Mouse (Mus musculus) CH12.LX (cell line): ENCODE results near the gene Apln.

Experiments used
- CTCF ChIP-seq, 2 experiments: IDR thresholded peaks in 1 of 2; conservative IDR thresholded peaks in 1 of 2; 2 replicates each; pipeline ENCODE4 v1.5.1; 2011 to 2012; ENCODE audit warnings: low read depth in 2 of 2, low read length in 2 of 2, improper control_type of control experiment in 1 of 2, inconsistent platforms in 1 of 2, mild to moderate bottlenecking in 1 of 2, moderate library complexity in 1 of 2
- MAFK ChIP-seq: IDR thresholded peaks from 2 replicates; pipeline ENCODE4 v1.6.1; 2011; ENCODE audit warnings: low read length, improper control_type of control experiment; ENCODE audit not compliant: insufficient replicate concordance
- POLR2A ChIP-seq: IDR thresholded peaks from 2 replicates; pipeline ENCODE4 v1.6.1; 2011; ENCODE audit warnings: low read depth, mild to moderate bottlenecking, improper control_type of control experiment, low read length
- UBTF ChIP-seq: IDR thresholded peaks from 2 replicates; pipeline ENCODE4 v1.6.1; 2012; ENCODE audit warnings: low read depth, mild to moderate bottlenecking, inconsistent platforms, low read length, improper control_type of control experiment, moderate library complexity

- no peak for TF ChIP-seq POLR2A
- TF ChIP-seq CTCF (conservative IDR thresholded peaks at IDR 0.05 in 1 of 2, IDR thresholded peaks at IDR 0.05 in 1 of 2; ENCODE audit: low read depth in 2 of 2, low read length in 2 of 2) = no peak
- no peak for TF ChIP-seq UBTF
- TF ChIP-seq MAFK = no peak
Measured at GRCm38 (mm10) chrX:48031866-48032265, 2.8 kb downstream of the Apln start.
